Mouse (Mus musculus) left cerebral cortex, adult 9 months (tissue): Measurements from ENCODE around the gene 4930579F01Rik.

ENCODE experiments used
- DNase-seq, 2 experiments: peaks; one replicate each; pipeline ENCODE4 v3.0.0; 2022; ENCODE audit warnings: low spot score in 2 of 2

The 4930579F01Rik gene

DNA sequence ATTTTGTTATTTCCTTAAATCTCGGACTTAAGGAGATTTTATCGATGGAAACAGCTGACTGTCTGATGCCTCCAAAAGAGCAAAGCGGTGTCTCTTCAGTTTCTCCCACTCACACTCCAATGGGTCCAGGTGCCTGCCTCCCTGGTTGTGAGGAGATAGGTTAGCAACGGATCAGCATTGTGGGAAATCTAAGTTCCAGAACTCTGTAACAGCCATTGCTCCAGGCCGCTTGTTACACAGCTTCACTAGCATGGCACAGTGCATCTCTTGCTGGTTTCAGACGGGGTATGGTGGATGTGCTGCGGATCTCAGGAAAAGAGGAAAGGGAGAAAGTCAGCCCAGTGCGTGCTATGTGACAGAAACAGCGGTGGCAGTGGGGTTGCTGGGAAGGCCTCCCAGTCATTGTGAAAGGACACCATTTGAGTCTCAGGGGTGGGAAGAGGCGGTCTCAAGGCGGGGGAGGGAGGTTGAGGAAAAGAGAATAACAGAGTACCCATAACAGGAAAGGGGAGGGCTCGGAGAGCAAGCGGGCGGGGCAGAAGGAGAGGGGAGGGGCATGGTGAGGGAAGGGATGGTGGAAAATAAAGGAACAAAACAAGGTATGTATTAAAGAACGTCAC lies at the start of gene 4930579F01Rik:
Gene 4930579F01Rik, minus strand, starts transcription at position 143 of the 620 bp plus-strand sequence.
- no peak for DNase-seq

DNA sequence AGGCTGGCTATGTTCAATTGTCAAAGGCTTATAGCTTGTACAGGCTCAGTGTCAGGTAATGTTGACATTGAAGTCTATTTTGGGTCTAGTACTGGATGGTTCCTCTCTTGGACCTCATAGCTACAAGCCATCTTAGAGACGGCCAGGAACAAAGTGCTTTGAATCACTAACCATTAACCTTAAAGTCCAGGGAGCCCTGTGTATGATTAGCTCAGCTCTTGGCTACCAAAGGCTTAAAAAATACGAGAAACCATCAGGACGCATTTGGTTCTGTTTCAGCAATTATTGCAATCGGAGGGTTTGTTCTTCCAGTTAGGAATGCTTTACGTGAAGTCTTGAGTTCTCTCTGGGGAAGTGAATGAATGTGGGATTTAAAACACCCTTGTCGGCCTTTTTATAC lies 49.3 kb upstream of the 4930579F01Rik start:
- no peak for DNase-seq

DNA sequence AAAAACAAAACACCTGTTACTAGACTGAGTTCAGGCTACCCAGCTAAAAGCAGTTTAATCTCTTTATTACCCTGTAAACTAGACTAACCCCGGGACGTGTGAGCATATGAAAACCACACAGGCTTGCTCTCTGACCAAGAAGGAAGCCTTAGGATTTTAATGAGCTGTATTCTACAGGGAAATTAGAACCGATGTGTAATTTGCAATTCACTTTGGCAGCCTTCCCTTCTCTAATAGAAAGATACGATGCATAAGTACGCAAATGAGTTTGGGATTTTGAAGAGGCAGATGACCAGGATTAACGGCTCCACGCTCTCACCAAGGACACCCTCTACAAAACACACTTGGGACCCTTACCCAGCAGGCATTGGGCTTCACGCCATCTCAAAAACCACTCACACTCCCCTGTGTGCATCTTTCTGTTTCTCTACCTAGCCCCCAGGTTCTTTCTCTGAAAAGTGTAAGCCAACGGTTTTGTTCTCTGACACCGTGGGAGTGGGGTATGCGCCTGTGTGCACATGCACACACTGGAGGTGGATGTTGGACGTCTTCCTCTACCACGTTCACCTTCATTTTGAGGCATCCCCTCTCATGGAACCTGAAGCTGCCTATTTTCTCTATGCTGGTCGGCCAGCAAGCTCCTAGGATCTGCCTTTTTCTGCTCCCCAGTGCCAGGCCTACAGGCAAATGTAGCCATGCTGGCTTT lies 48.5 kb upstream of the 4930579F01Rik start:
- DNase-seq = no peak

DNA sequence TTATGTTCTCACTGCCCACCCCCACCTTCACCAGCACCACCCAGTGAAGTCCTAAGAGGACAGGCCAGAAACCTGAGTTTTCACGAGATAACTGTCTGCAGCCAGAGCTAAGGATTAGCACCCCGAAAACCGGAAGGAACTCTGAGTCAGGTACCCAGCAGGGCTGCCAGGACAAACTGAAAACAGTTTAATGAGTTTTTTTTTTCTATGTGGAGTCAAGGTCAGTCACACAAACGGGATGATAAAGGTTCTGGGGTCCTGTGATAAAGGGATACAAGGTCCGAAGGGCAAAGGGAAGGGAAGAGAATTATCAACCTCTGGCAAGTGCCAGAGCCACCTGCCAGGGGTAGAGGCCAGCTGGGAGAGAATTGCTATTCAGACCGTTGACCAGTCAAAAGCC lies 47.7 kb upstream of the 4930579F01Rik start:
- no peak for DNase-seq

DNA sequence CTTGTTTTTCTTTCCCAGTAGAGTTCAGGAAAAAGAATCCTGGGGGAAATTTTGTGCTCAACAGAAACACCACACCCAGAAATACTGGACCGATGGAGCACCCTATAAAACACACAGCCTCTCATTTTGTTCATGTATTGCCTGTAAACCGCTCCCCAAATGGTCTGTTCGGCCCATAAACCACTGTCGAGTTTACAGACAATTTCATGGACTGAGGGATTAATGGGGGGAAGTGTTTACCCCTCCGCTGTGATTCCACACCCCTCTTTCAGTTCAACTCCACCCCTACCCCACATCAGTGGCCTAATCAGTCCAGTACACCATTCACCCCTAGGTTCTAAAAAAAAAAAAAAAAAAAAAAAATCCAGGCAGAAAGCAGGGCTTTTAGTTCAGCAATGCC lies 47.3 kb upstream of the 4930579F01Rik start:
- DNase-seq = no peak

DNA sequence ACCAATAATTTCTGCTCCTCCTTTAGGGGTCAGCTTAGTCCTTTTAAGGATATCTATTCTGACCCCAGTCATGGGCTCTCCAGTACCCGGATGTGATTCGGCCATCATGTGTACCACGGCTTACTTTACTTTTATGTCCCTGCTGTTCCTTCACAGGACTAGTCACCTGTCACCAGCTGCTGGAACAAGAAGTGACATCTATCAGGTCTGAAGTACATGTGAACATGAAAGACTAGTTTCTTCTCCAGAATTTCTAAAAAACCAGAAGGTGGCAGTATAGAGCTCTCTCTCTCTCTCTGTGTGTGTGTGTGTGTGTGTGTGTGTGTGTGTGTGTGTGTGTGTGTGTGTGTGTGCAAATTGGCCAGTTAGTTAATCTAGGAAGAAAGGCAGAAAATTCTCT lies 46.8 kb upstream of the 4930579F01Rik start:
- DNase-seq = no peak

DNA sequence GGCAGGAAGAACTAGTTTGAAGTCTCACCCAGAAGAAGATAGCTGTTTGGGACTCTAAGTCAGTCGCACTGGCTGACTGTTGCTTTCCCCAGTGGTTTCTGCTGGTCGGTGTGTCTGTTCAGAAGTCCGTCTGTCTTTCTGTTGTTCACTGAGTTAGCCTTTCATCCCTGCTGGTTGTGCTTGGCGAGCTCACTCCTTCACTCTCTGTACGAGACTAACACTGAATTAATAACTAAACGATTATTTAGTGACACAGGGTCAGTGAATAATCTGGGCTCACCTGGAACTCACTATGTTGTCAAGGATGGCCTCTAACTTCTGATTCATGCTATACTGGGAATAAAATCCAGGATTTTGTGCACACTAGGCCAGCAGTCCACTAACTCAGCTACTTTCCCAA lies 45.8 kb upstream of the 4930579F01Rik start:
- no peak for DNase-seq

DNA sequence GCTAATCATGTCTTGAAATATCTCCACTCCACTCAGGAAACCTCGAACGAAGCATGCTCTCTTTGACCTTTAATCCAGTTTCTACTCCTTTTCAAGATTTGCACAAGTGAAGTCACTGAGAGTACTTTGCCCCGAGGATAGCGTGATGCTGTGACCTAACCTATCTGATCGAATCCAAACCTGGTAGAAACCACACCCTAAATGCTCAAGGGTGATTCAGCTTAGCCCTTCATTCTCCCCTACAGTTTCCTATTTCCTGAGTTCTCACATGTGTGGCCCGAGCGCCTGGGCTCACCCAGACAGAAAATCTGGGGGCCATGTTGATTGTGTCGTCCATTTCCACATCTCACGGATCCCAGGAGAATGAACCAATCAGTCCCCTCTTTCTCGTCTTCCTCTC lies 44.4 kb upstream of the 4930579F01Rik start:
- DNase-seq = no peak

DNA sequence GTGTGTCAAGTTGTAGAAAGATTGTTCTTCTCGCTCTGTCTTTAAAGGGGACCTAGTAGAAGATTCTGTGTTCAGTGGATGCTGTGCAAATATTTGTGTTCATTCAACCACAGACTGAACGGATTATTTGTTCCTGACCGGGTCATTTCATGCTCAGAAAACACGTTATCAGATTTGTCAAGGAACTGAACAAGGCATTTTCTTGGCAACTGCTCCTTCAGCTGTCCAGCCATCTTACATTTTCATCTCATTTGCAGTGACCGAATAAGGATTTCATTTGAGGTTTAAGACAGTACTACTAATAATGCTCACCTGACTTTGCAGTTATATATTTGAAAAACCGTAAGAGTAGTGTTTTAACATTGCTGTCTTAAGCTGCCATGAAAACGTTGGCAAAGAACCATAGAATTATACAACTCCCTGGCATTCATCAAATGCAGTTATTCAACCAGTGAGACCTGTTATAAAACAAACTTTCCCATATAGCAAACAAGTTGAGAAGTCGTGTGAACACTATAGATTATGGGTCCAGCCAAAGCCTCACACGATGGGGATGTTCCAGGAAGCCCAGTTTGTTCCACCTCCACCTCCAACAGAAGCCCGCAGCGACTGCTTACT lies 43.0 kb upstream of the 4930579F01Rik start:
- DNase-seq = no peak

DNA sequence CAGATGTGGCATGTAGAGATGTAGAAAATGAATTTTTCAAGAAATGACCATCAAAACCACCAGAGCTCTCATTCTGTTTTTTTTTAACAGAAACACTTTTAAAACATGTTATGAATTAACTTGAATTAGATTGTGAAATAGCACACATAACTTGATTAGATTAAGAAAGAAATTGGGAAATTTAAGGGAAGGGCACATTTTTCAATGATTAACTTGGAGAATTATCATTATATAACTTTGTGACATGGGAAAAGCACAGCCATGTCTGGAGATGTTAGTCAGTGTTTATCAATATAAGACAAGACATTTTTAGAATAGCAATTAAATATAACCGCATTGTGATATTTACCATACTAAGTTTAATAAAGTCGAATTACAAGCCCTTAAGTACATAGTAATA lies 37.9 kb upstream of the 4930579F01Rik start:
- no peak for DNase-seq

DNA sequence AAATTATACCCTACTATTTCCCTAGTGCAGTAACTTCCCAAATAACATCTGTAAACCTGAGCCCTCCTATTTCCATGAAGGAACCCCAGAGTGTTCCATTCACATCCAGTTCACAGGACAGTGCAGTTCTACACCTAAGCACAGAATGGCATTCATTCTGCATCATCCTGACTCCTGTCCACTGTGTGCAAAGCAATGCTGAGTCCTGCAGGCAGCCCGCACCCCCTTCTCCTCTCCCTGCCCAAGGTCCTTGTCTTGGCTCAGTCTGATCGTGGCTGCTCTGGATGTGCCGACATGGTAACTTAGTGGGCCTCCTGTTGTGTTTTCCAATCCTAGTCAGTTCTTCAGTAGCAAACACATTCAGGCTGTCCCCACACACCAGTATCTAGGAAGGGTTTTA lies 36.6 kb upstream of the 4930579F01Rik start:
- DNase-seq = no peak

DNA sequence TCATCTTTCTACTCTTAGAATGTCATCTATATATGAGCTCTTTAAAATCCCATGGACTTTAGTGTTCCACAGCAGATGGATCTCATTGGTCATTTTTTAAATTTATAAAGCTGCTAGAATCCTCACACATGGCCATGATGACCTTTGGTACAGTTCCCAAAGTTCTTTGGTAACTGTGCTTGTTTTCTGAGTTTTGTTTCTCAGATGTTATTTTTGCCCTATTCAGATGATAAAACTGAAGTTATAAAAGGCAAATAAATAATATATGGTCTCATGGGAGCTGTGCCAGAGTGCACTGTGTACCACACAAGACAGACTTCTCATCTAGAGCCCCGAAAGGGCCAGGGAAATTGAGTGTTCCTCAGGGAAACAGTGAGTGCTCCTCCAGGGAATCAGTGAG lies 35.8 kb upstream of the 4930579F01Rik start:
- DNase-seq = no peak

DNA sequence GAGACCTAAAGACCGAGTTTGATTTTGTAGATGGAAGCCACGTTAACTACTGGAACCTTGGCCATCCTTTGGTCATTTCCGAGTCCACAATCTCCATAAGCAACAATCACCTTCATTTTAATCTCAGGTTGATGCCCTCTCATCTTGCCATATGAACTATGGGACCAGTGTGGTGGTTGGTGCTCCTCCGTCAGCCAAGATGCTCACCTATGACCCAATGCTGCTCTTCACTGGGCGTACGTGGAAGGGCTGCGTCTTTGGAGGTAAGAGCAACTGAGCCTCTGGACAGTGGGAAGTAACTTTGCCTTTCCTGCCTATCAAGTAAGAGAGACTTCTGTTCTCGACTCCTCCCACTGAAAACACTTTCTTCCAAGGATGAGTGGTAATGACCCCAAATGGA lies 34.2 kb upstream of the 4930579F01Rik start:
- DNase-seq = no peak

DNA sequence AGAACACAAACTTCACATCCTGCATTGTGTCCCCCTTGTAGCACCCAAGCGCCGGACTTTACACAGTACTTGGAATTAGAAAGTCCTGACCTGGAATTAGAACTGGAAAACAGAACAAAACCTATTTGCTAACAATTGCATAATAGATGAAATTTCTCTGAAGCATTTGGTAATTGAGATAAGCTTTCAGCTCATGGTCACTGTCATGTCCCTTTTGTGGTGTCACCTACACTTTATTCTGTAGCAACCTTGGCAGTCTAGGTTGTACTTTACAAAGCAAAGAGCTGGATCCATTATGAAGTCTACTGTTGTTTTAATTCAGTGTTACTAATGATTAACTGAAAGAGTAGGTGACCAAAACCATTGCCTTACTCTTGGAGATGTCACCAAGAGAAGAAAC lies 33.5 kb upstream of the 4930579F01Rik start:
- no peak for DNase-seq

DNA sequence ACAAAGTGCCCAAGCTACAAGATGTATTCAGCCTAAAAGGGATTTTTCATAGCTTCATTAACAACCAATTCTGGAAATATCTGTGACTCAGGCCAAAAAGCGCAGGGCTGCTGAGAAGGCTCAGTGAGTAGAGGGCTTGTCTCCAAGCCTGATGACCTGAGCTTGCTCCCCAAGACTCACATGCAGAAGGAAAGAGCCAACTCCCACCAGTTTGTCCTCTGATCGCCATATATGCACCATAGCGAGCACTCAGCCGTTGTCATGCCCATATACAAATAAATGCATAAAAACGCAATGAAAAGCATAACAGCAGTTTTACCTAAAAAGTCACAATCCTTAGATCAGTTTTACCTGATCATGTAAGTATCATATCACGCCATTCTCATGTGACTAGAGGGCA lies 32.9 kb upstream of the 4930579F01Rik start:
- DNase-seq = no peak

DNA sequence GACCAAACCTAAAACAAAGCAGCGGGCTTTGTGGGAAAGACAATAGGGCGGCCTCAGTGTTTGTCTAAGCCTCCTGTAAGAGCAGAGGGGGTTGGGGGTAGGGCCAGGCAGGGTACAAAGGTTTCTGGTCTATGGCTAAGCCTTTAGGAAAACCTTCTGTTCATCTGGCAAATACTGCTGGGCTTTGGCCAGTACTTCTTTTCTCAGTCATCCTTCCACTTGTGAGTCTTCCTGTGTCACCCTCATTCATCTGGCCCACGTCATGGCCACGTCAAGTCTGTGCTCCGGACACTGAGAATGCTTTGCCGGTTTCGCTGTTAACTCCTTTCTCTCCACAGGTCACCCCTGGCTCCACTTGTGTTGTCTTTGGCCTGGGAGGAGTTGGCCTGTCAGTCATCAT lies 32.2 kb upstream of the 4930579F01Rik start:
- no peak for DNase-seq

DNA sequence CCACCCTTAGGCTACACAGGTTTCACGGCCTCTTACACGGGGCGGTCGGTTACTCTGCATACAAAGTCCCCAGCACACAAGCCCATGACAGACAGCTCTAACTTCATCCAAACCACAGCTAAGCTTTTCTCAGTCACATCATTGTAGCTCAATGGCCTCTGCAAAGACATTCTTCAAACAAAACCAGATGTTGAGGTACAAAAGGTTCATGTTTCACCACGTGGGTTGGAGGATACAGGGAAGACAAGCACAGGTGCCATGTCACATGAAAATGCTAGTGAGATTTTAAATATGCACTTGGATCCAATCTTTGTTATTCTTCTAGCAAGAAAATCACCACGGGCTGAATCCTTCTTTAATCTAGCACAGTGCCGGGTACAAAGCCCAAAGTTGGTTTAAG lies 31.7 kb upstream of the 4930579F01Rik start:
- no peak for DNase-seq

DNA sequence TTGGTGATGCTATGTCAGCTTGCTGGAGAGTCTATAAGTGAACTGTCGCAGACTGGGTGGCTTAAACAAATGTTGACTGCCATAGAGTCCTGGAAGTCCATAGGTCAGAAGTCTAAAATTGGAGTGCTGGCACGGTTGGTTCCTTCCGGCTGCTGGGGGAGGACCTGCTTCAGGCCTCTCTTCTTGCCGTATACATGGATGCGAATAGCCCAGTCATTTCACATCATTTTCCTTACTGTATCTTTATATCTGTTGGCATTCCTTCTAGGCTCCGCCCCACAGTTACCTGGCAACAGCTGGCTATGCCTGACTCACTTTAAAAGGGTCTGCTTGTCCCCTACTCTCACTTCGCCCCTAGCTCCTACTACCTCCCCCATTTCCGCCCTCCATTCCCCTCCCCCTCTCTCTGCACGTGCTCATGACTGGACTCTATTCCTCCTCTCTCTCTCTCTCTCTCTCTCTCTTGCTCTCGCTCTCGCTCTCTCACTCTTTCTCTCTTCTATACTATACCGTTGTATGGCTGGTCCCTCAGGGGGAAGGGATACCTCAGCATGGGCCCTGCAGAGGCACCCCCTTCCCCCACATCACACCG lies 30.8 kb upstream of the 4930579F01Rik start:
- DNase-seq = no peak

DNA sequence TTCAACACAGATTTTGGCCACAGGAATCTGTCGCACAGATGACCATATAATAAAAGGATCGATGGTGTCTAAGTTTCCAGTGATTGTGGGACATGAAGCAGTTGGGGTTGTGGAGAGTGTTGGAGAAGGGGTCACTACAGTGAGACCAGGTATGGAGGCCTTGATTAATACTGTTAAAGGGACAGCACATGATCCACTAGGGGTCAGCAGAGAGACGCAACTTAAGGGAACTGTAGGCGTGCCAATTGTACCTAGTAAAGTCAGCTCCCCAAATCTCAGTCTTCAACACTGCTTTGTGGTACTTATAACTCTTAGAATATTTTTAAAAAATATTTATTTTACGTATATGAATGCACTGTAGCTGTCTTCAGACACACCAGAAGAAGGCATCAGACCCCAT lies 29.3 kb upstream of the 4930579F01Rik start:
- peak in 1 of 2 experiments; percentile 51 for DNase-seq

DNA sequence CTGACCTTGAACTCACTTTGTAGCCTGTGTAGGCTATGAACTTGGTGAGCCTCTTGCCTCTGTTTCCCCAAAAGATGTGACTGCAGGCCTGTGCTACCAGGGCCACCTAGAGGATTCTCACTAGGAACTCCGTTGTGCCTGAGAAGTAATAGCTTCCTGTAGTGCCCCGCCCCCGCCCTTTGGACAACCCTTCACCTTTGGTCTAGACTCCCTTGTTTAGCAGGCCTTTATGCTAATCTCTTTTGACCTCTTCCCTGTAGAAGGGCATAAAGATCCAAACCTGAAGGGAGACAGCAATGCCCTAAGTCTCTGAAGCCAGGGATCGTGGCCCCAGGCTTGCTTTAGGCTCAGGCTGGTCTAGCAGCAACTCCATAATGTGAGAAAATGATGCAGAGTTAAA lies 28.9 kb upstream of the 4930579F01Rik start:
- DNase-seq = no peak

DNA sequence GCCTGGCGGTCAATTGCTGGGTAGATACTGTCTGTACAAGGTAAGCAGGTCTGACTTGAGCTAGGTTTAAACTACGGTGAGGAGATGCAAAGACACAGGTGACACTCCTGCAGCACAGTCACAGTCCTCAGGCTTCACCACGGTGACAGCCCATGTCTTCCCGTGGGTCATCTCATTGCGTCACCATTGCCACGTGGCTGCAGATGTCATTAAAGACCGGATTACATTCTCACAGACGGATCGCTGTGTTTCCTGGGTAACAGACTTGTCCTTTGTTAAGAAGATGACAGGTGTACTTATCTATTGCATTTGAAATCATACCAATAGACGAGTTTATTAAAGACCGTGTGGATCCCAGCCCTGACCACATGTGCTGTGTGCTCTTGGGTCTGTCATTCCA lies 27.5 kb upstream of the 4930579F01Rik start:
- DNase-seq = no peak

DNA sequence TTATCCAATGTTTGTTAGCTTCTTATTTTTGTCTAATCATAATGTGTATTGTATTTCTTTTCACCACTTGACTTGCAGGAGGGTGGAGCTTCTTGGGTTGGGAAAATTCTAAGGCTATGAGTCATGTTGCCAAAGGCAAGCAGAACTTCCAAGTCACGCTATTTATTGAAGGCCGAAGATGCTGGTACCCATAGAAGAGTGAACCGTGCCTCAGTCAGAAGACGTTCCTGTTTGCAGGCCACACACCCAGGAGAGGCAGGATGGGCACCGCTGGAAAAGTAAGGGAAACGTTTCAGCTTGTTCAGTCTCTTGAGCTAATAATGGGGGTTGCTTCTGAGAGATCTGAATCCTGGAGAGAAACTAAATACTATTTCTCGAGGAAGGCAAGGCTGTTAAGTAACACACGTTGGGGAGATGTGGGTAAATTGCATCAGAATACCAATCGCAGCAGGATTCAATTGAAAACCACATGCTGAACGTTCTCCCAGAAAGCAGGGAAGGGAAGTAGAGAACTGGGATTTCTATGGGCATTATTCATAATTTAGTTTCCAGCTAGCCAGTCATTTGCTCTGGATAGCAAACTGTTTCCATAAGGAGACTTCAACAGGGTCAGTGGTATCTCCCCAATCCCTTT lies 24.1 kb upstream of the 4930579F01Rik start, which contains the start of gene Adh7:
Gene Adh7, plus strand, starts transcription at position 130 of the 634 bp plus-strand sequence.
- no peak for DNase-seq
